Mouse (Mus musculus): ENCODE results near the gene Ptprm. TPM values are rescaled to one million over a fixed set of nuclear protein-coding genes. Genes with fewer than 3 reads are reported as not detected.

Ptprm gene
- polyA plus RNA-seq, 1 experiment from 2014 or later = 1.6 TPM

- Histone ChIP-seq H3K36me3 (ENCODE audit: control insufficient read depth, insufficient read depth) (no peaks in the 10 kb centered on the region), H3K4me1 (ENCODE audit: control insufficient read depth, low read depth, low read length) (no peaks in the 10 kb centered on the region), H3K4me3 (ENCODE audit: low read depth, low read length) (no peak overlapping the region), H3K27ac (ENCODE audit: low read length) (no peak overlapping the region), H3K9ac (ENCODE audit: low read depth, low read length) (no peak overlapping the region), H3K9me3 (replicated peaks; ENCODE audit: control insufficient read depth, low read length) (no peaks in the 10 kb centered on the region), H3K27me3 (ENCODE audit: control insufficient read depth, insufficient read depth, low read depth, low read length) (no peaks in the 10 kb centered on the region), H3K4me2 (ENCODE audit: low read depth, low read length) (no peak overlapping the region)
- ATAC-seq (ENCODE audit: low read depth) = no peak
- 71% methylated on average over 10 of the region's 10 CpGs for WGBS (ENCODE audit: insufficient replicate concordance)
These were observed 116.8 kb downstream of the Ptprm start for GRCm38 (mm10) chr17:67237407-67237806.

- no peak for ATAC-seq (ENCODE audit: low read depth)
- WGBS (ENCODE audit: insufficient replicate concordance) = 73% methylated on average over 9 of the region's 9 CpGs
- H3K4me1 ChIP-seq (ENCODE audit: control insufficient read depth, low read depth, low read length) = no peaks in the 10 kb centered on the region
- H3K4me2 ChIP-seq (ENCODE audit: low read depth, low read length) = no peak overlapping the region
- H3K27me3 ChIP-seq (ENCODE audit: control insufficient read depth, insufficient read depth, low read depth, low read length) = no peaks in the 10 kb centered on the region
- H3K9ac ChIP-seq (ENCODE audit: low read depth, low read length) = no peak overlapping the region
- H3K36me3 ChIP-seq (ENCODE audit: control insufficient read depth, insufficient read depth) = no peaks in the 10 kb centered on the region
- no peak overlapping the region for H3K4me3 ChIP-seq (ENCODE audit: low read depth, low read length)
- H3K27ac ChIP-seq (ENCODE audit: low read length) = no peak overlapping the region
- no peaks in the 10 kb centered on the region for H3K9me3 ChIP-seq (replicated peaks; ENCODE audit: control insufficient read depth, low read length)
These were observed 121.2 kb downstream of the Ptprm start for GRCm38 (mm10) chr17:67233063-67233462.

- 60% methylated on average over 5 of the region's 5 CpGs for WGBS (ENCODE audit: insufficient replicate concordance)
- H3K9ac ChIP-seq (ENCODE audit: low read depth, low read length) = no peak overlapping the region
- no peak overlapping the region for H3K4me2 ChIP-seq (ENCODE audit: low read depth, low read length)
- ATAC-seq (ENCODE audit: low read depth) = no peak
- no peaks in the 10 kb centered on the region for H3K4me1 ChIP-seq (ENCODE audit: control insufficient read depth, low read depth, low read length)
- H3K9me3 ChIP-seq (replicated peaks; ENCODE audit: control insufficient read depth, low read length) = no peaks in the 10 kb centered on the region
- H3K36me3 ChIP-seq (ENCODE audit: control insufficient read depth, insufficient read depth) = no peaks in the 10 kb centered on the region
- no peak overlapping the region for H3K4me3 ChIP-seq (ENCODE audit: low read depth, low read length)
- H3K27me3 ChIP-seq (ENCODE audit: control insufficient read depth, insufficient read depth, low read depth, low read length) = no peaks in the 10 kb centered on the region
- no peak overlapping the region for H3K27ac ChIP-seq (ENCODE audit: low read length)
These were observed 127.3 kb downstream of the Ptprm start for GRCm38 (mm10) chr17:67226991-67227390.

GRCm38 (mm10) chr17:67215326-67215725 is 138.9 kb downstream of the Ptprm start:
- no peak overlapping the region for H3K9ac ChIP-seq (ENCODE audit: low read depth, low read length)
- no peak for ATAC-seq (ENCODE audit: low read depth)
- no peaks in the 10 kb centered on the region for H3K9me3 ChIP-seq (replicated peaks; ENCODE audit: control insufficient read depth, low read length)
- WGBS (ENCODE audit: insufficient replicate concordance) = 71% methylated on average over 1 of the region's 1 CpGs
- no peak overlapping the region for H3K4me3 ChIP-seq (ENCODE audit: low read depth, low read length)
- H3K27me3 ChIP-seq (ENCODE audit: control insufficient read depth, insufficient read depth, low read depth, low read length) = no peaks in the 10 kb centered on the region
- H3K27ac ChIP-seq (ENCODE audit: low read length) = no peak overlapping the region
- H3K36me3 ChIP-seq (ENCODE audit: control insufficient read depth, insufficient read depth) = no peaks in the 10 kb centered on the region
- no peak overlapping the region for H3K4me2 ChIP-seq (ENCODE audit: low read depth, low read length)
- no peaks in the 10 kb centered on the region for H3K4me1 ChIP-seq (ENCODE audit: control insufficient read depth, low read depth, low read length)

GRCm38 (mm10) chr17:67213711-67214110 is 140.5 kb downstream of the Ptprm start:
- no peak overlapping the region for H3K27ac ChIP-seq (ENCODE audit: low read length)
- WGBS (ENCODE audit: insufficient replicate concordance) = 46% methylated on average over 3 of the region's 3 CpGs
- H3K36me3 ChIP-seq (ENCODE audit: control insufficient read depth, insufficient read depth) = no peaks in the 10 kb centered on the region
- H3K9ac ChIP-seq (ENCODE audit: low read depth, low read length) = no peak overlapping the region
- H3K27me3 ChIP-seq (ENCODE audit: control insufficient read depth, insufficient read depth, low read depth, low read length) = no peaks in the 10 kb centered on the region
- H3K4me3 ChIP-seq (ENCODE audit: low read depth, low read length) = no peak overlapping the region
- H3K4me1 ChIP-seq (ENCODE audit: control insufficient read depth, low read depth, low read length) = no peaks in the 10 kb centered on the region
- no peak overlapping the region for H3K4me2 ChIP-seq (ENCODE audit: low read depth, low read length)
- ATAC-seq (ENCODE audit: low read depth) = no peak
- H3K9me3 ChIP-seq (replicated peaks; ENCODE audit: control insufficient read depth, low read length) = no peaks in the 10 kb centered on the region

GRCm38 (mm10) chr17:67209676-67210344 is 144.4 kb downstream of the Ptprm start:
- Histone ChIP-seq H3K27me3 (ENCODE audit: control insufficient read depth, insufficient read depth, low read depth, low read length) (no peaks in the 10 kb centered on the region), H3K4me3 (ENCODE audit: low read depth, low read length) (no peak overlapping the region), H3K27ac (ENCODE audit: low read length) (no peak overlapping the region), H3K9me3 (replicated peaks; ENCODE audit: control insufficient read depth, low read length) (no peaks in the 10 kb centered on the region), H3K4me2 (ENCODE audit: low read depth, low read length) (no peak overlapping the region), H3K36me3 (ENCODE audit: control insufficient read depth, insufficient read depth) (no peaks in the 10 kb centered on the region), H3K4me1 (ENCODE audit: control insufficient read depth, low read depth, low read length) (no peaks in the 10 kb centered on the region), H3K9ac (ENCODE audit: low read depth, low read length) (no peak overlapping the region)
- ATAC-seq (ENCODE audit: low read depth) = no peak
- 42% methylated on average over 8 of the region's 8 CpGs for WGBS (ENCODE audit: insufficient replicate concordance)

GRCm38 (mm10) chr17:67208600-67208999 is 145.7 kb downstream of the Ptprm start:
- no peaks in the 10 kb centered on the region for H3K9me3 ChIP-seq (replicated peaks; ENCODE audit: control insufficient read depth, low read length)
- no peaks in the 10 kb centered on the region for H3K27me3 ChIP-seq (ENCODE audit: control insufficient read depth, insufficient read depth, low read depth, low read length)
- H3K4me2 ChIP-seq (ENCODE audit: low read depth, low read length) = no peak overlapping the region
- H3K4me3 ChIP-seq (ENCODE audit: low read depth, low read length) = no peak overlapping the region
- no peak for ATAC-seq (ENCODE audit: low read depth)
- no peaks in the 10 kb centered on the region for H3K4me1 ChIP-seq (ENCODE audit: control insufficient read depth, low read depth, low read length)
- H3K36me3 ChIP-seq (ENCODE audit: control insufficient read depth, insufficient read depth) = no peaks in the 10 kb centered on the region
- no peak overlapping the region for H3K27ac ChIP-seq (ENCODE audit: low read length)
- 34% methylated on average over 5 of the region's 5 CpGs for WGBS (ENCODE audit: insufficient replicate concordance)
- H3K9ac ChIP-seq (ENCODE audit: low read depth, low read length) = no peak overlapping the region

GRCm38 (mm10) chr17:67206984-67207383 is 147.3 kb downstream of the Ptprm start:
- Histone ChIP-seq H3K4me3 (ENCODE audit: low read depth, low read length) (no peak overlapping the region), H3K27ac (ENCODE audit: low read length) (no peak overlapping the region), H3K36me3 (ENCODE audit: control insufficient read depth, insufficient read depth) (no peaks in the 10 kb centered on the region), H3K4me2 (ENCODE audit: low read depth, low read length) (no peak overlapping the region), H3K27me3 (ENCODE audit: control insufficient read depth, insufficient read depth, low read depth, low read length) (no peaks in the 10 kb centered on the region), H3K9ac (ENCODE audit: low read depth, low read length) (no peak overlapping the region), H3K4me1 (ENCODE audit: control insufficient read depth, low read depth, low read length) (no peaks in the 10 kb centered on the region), H3K9me3 (replicated peaks; ENCODE audit: control insufficient read depth, low read length) (no peaks in the 10 kb centered on the region)
- no peak for ATAC-seq (ENCODE audit: low read depth)
- 67% methylated on average over 4 of the region's 4 CpGs for WGBS (ENCODE audit: insufficient replicate concordance)

GRCm38 (mm10) chr17:67201151-67201550 is 153.1 kb downstream of the Ptprm start:
- no peak overlapping the region for H3K27ac ChIP-seq (ENCODE audit: low read length)
- H3K9ac ChIP-seq (ENCODE audit: low read depth, low read length) = no peak overlapping the region
- H3K36me3 ChIP-seq (ENCODE audit: control insufficient read depth, insufficient read depth) = no peaks in the 10 kb centered on the region
- no peaks in the 10 kb centered on the region for H3K27me3 ChIP-seq (ENCODE audit: control insufficient read depth, insufficient read depth, low read depth, low read length)
- H3K4me3 ChIP-seq (ENCODE audit: low read depth, low read length) = no peak overlapping the region
- H3K4me1 ChIP-seq (ENCODE audit: control insufficient read depth, low read depth, low read length) = no peaks in the 10 kb centered on the region
- WGBS (ENCODE audit: insufficient replicate concordance) = 53% methylated on average over 7 of the region's 7 CpGs
- H3K4me2 ChIP-seq (ENCODE audit: low read depth, low read length) = no peak overlapping the region
- ATAC-seq (ENCODE audit: low read depth) = no peak
- no peaks in the 10 kb centered on the region for H3K9me3 ChIP-seq (replicated peaks; ENCODE audit: control insufficient read depth, low read length)
